In the genomic region with DNA sequence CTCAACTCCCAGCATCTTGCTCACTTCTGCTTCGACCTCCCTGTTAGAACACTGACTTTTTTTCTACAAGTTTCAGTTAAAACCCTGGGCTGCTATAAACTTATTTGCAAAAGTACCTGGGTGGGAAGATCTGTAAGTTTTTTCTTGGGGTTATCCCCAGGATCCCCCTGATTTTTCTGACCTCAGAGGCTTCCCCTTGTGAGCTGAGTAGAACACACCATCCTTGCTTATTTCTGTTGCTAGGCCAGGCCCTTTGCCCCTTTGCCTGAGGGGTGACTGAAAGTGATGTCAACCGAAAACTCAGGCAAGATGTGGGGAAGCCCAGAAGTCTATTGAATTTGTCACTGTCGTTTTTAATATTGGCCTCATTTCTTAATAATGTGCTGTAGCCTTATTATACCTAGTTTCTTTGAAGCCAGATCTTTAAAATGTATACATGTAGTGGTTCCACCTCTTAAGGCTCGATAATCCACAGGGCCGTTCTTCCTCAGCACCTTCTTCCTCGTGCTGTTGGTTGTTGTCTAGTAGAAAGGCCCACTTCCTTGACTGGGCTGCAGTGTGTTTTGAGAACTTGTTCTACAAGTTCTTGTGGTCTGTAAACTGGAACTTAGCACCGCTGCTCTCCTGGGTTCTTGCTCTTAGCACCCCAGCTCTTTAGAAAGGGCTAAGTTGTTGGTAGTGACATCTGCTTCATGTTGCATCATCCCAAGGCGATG, we compare ENCODE assay signal across 1 mouse cellular context.
TF ChIP-seq lines count a peak whose summit lies in the region.

No protein-coding gene starts in this region.

TF ChIP-seq in CH12.LX, 34 proteins besides CTCF, POLR2A, EP300 and RAD21 (continued from another document):
- 0 out of 2 replicates have a peak, but pooled peaks have one; percentile 32 for TF ChIP-seq CHD2 (IDR thresholded peaks at IDR 0.05; ENCODE audit: low read length)
- peak; percentile 74 for TF ChIP-seq ZNF384 (IDR thresholded peaks at IDR 0.05; ENCODE audit: low read depth, low read length)
- peak; percentile 51; the same call in 1 of the 2 replicates for TF ChIP-seq MAZ (IDR thresholded peaks at IDR 0.05; ENCODE audit: low read depth, low read length)
- no peak for TF ChIP-seq TBP (conservative IDR thresholded peaks at IDR 0.05; ENCODE audit: low read depth, low read length)
- no peak for TF ChIP-seq JUN (IDR thresholded peaks at IDR 0.05; ENCODE audit: insufficient read depth, low read depth, low read length)
- TF ChIP-seq SMC3 (IDR thresholded peaks at IDR 0.05; ENCODE audit: low read depth, low read length), result no peak
- TF ChIP-seq HCFC1 (IDR thresholded peaks at IDR 0.05; ENCODE audit: low read depth, low read length), result 0 out of 2 replicates have a peak, but pooled peaks have one; percentile 20
- no peak for TF ChIP-seq KAT2A (IDR thresholded peaks at IDR 0.05; ENCODE audit: insufficient replicate concordance, low read length)
- TF ChIP-seq PAX5 (IDR thresholded peaks at IDR 0.05; ENCODE audit: low read length), result no peak
- TF ChIP-seq POLR2AphosphoS2 (IDR thresholded peaks at IDR 0.05; ENCODE audit: low read depth, low read length), result no peak
- no peak for TF ChIP-seq E2F4 (IDR thresholded peaks at IDR 0.05; ENCODE audit: insufficient replicate concordance, low read depth, low read length)
- TF ChIP-seq GABPA (IDR thresholded peaks at IDR 0.05; ENCODE audit: insufficient replicate concordance, low read depth, low read length), result no peak
- TF ChIP-seq IRF4 (IDR thresholded peaks at IDR 0.05; ENCODE audit: low read depth, low read length), result peak; percentile 62; the same call in 1 of the 2 replicates
- TF ChIP-seq ELF1 (IDR thresholded peaks at IDR 0.05; ENCODE audit: low read depth, low read length), result peak; percentile 58
- no peak for TF ChIP-seq USF1 (IDR thresholded peaks at IDR 0.05; ENCODE audit: low read depth, low read length)
- TF ChIP-seq MEF2A (IDR thresholded peaks at IDR 0.05; ENCODE audit: borderline replicate concordance, low read depth, low read length), result no peak; the same call in none of the 2 replicates
- peak; percentile 84 for TF ChIP-seq ETS1 (conservative IDR thresholded peaks at IDR 0.05; ENCODE audit: low read depth, low read length)
- TF ChIP-seq UBTF (IDR thresholded peaks at IDR 0.05; ENCODE audit: low read depth, low read length), result no peak
- TF ChIP-seq MXI1 (IDR thresholded peaks at IDR 0.05; ENCODE audit: low read depth, low read length), result peak; percentile 53; the same call in 1 of the 2 replicates
TF ChIP-seq in CH12.LX: peak in this region for 15.
